Mouse (Mus musculus): ENCODE results near the gene Rubcn. TPM values are rescaled to one million over a fixed set of nuclear protein-coding genes. Genes with fewer than 3 reads are reported as not detected.
"Not testable (repeated sequence)": the region's sequence is repeated elsewhere in the genome, so short reads cannot be mapped to it uniquely, and the experiment has no call there.

Gene Rubcn
- 27.6 and 28.3 TPM in 2 replicates for polyA plus RNA-seq (2015; fragmentation: Nextera tagmentation; extraction: Ambion mirVana)

- peak; percentile 97 for ATAC-seq (ENCODE audit: low read depth)
- Histone ChIP-seq H3K27me3 (no peaks in the 10 kb centered on the region), H3K9ac (peak within 1 kb of the TSS; percentile 92), H3K4me2 (peak within 1 kb of the TSS; percentile 80), H3K36me3 (no peaks in the 10 kb centered on the region), H3K4me3 (peak within 1 kb of the TSS; percentile 95), H3K27ac (replicated peaks) (peak within 1 kb of the TSS; percentile 90), H3K4me1 (replicated peaks) (peaks cover 31% of the 10 kb centered on the region), H3K9me3 (no peaks in the 10 kb centered on the region)
- WGBS, result under 1% methylated on average over 73 of the region's 83 CpGs
Measured at GRCm38 (mm10) chr16:32877343-32878156, at the start of gene Rubcn, which contains the start of gene Fyttd1. Gene Rubcn (minus strand): TSS chr16:32877766. Gene Fyttd1 (plus strand): TSS chr16:32877500.

GRCm38 (mm10) chr16:32927044-32927443, 49.5 kb upstream of the Rubcn start:
- Histone ChIP-seq H3K4me1 (replicated peaks) (peaks cover 4% of the 10 kb centered on the region; the same call in 1 of the 2 replicates), H3K4me2 (no peak overlapping the region), H3K4me3 (no peak overlapping the region), H3K27me3 (no peaks in the 10 kb centered on the region), H3K27ac (replicated peaks) (no peak overlapping the region), H3K36me3 (peaks cover 22% of the 10 kb centered on the region), H3K9ac (no peak overlapping the region), H3K9me3 (no peaks in the 10 kb centered on the region)
- no peak for ATAC-seq (ENCODE audit: low read depth)
- WGBS, result 94% methylated on average over 8 of the region's 8 CpGs

GRCm38 (mm10) chr16:32926629-32927028, 49.1 kb upstream of the Rubcn start:
- ATAC-seq (ENCODE audit: low read depth); H3K9me3 ChIP-seq; H3K4me3 ChIP-seq; H3K4me2 ChIP-seq; H3K27ac ChIP-seq (replicated peaks); H3K4me1 ChIP-seq (replicated peaks); H3K27me3 ChIP-seq; H3K9ac ChIP-seq: not testable (repeated sequence)
- 89% methylated on average over 9 of the region's 9 CpGs for WGBS
- peaks cover 25% of the 10 kb centered on the region for H3K36me3 ChIP-seq

DNA sequence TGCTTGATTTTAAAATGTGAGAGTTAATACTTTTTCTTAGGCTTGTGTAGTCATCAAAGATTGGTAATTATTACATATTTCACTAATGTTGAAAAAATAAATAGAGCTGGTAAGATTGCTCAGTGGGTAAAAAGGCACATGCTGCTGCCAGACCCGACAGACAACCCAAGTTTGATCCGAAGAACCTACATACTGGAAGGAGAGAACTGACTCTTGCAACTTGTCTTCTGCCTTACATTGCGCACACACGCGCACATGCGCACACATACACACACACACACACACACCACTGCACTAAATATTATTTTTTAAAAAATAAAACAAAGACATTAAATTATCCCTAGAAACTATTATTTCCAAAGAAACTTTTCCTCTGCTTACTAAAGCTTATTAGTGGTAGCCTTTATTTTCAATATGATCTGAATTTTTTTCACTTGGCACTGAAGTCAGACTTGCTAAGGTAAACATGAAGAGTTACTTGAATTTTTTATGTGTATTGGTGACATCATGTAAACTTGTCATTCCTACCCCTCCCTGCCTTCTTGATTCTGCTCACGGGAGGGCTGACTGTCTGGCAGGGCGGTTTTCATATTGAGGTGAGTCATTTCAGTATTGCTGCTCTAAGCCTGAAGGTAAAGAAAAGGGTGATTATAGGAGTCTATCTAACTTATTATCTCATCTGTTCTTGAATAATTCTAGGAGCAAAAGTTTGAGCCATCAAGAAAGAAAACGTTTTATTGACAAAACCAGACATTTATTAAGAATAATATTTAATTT, 37.9 kb upstream of the Rubcn start:
- no peak for ATAC-seq (ENCODE audit: low read depth)
- Histone ChIP-seq H3K4me3 (peak overlapping the region; percentile 71), H3K27ac (replicated peaks) (no peak overlapping the region), H3K4me2 (peak overlapping the region; percentile 61), H3K36me3 (no peaks in the 10 kb centered on the region), H3K9me3 (no peaks in the 10 kb centered on the region), H3K4me1 (replicated peaks) (peaks cover 13% of the 10 kb centered on the region), H3K27me3 (no peaks in the 10 kb centered on the region), H3K9ac (no peak overlapping the region)
- 77% methylated on average over 9 of the region's 9 CpGs for WGBS

GRCm38 (mm10) chr16:32913937-32914881, 36.6 kb upstream of the Rubcn start, which contains the start of gene Lrch3:
Gene Lrch3 (plus strand): TSS chr16:32914100.
- H3K36me3 ChIP-seq, result no peaks in the 10 kb centered on the region
- H3K4me1 ChIP-seq (replicated peaks), result peaks cover 13% of the 10 kb centered on the region
- ATAC-seq (ENCODE audit: low read depth), result peak; percentile 94
- under 1% methylated on average over 80 of the region's 85 CpGs for WGBS
- no peaks in the 10 kb centered on the region for H3K27me3 ChIP-seq
- peak within 1 kb of the TSS; percentile 86 for H3K27ac ChIP-seq (replicated peaks)
- peak within 1 kb of the TSS; percentile 61 for H3K4me2 ChIP-seq
- H3K9me3 ChIP-seq, result no peaks in the 10 kb centered on the region
- peak within 1 kb of the TSS; percentile 71 for H3K4me3 ChIP-seq
- H3K9ac ChIP-seq, result peak within 1 kb of the TSS; percentile 83

DNA sequence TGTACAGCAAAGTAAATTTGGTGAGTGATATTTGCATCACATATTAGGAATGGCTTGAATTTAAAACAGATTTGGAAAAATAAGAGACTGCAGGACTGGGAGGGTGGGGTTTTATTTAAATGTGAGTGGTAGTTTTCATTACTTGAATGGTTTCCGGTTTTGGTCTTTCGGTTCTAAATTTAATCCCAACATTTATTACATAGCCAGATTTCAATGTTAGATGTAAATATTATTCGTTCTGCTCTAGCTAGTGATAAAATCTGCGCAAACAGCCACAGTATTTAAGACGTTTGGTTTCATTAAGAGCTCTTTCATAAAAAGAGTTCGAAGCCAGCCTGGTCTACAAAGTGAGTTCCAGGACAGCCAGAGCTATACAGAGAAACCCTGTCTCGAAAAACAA, 35.6 kb upstream of the Rubcn start:
- Histone ChIP-seq H3K4me3 (no peak overlapping the region; the same call in 1 of the 2 replicates), H3K9me3 (no peaks in the 10 kb centered on the region), H3K4me2 (peak overlapping the region; percentile 61; the same call in 1 of the 2 replicates), H3K27me3 (no peaks in the 10 kb centered on the region), H3K4me1 (replicated peaks) (peaks cover 13% of the 10 kb centered on the region), H3K27ac (replicated peaks) (no peak overlapping the region), H3K36me3 (no peaks in the 10 kb centered on the region; the same call in 1 of the 2 replicates), H3K9ac (no peak overlapping the region)
- no peak for ATAC-seq (ENCODE audit: low read depth)
- WGBS, result 61% methylated on average over 7 of the region's 7 CpGs

DNA sequence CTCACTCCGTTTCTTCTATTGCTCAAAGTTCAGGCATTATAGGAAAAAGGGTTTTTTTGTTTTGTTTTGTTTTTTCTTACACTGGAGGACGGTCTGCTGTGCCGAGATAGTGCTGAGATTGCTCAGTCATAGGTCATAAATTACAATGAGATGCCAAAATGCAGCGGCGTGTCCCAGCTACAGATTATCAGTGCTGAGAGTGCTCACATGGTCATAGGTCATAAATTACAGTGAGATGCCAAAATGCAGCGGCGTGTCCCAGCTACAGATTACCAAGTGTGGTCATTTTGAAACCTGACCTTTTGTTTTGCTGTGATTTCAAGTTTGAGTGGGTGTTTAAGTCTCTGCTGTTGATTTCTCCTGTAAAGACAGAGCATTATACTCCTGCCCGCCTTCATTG, 29.2 kb upstream of the Rubcn start:
- Histone ChIP-seq H3K36me3 (peaks cover 30% of the 10 kb centered on the region), H3K27me3 (no peaks in the 10 kb centered on the region), H3K9me3 (no peaks in the 10 kb centered on the region), H3K4me2 (no peak overlapping the region), H3K9ac (no peak overlapping the region), H3K27ac (replicated peaks) (no peak overlapping the region), H3K4me3 (no peak overlapping the region), H3K4me1 (replicated peaks) (no peaks in the 10 kb centered on the region)
- ATAC-seq (ENCODE audit: low read depth), result no peak
- WGBS, result 43% methylated on average over 8 of the region's 8 CpGs

- no peaks in the 10 kb centered on the region for H3K9me3 ChIP-seq
- H3K27ac ChIP-seq (replicated peaks), result no peak overlapping the region
- H3K9ac ChIP-seq, result no peak overlapping the region
- peaks cover 34% of the 10 kb centered on the region for H3K36me3 ChIP-seq
- no peak for ATAC-seq (ENCODE audit: low read depth)
- H3K4me1 ChIP-seq (replicated peaks), result no peaks in the 10 kb centered on the region
- no peak overlapping the region for H3K4me3 ChIP-seq
- H3K27me3 ChIP-seq, result no peaks in the 10 kb centered on the region
- no peak overlapping the region for H3K4me2 ChIP-seq
- WGBS, result 79% methylated on average over 2 of the region's 2 CpGs
Measured at GRCm38 (mm10) chr16:32906186-32906585, 28.6 kb upstream of the Rubcn start.

DNA sequence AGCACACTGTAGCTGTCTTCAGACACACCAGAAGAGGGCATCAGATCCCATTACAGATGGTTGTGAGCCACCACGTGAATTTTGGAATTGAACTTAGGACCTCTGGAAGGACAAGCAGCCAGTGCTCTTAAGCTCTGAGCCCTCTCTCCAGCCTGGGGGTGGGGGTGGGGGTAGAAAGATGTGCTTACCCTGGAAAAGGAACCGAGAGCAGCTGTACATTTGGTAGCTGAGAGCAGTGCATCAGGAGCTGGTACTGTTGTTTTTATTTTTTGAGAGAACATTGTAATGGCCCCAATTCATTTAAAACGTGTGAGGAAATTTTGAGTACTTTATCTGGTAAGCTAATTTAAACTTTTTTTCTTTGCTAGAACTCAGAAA, 24.5 kb upstream of the Rubcn start:
- Histone ChIP-seq H3K9ac (no peak overlapping the region), H3K27ac (replicated peaks) (no peak overlapping the region), H3K27me3 (no peaks in the 10 kb centered on the region), H3K9me3 (no peaks in the 10 kb centered on the region), H3K4me2 (no peak overlapping the region), H3K36me3 (peaks cover 60% of the 10 kb centered on the region), H3K4me3 (no peak overlapping the region), H3K4me1 (replicated peaks) (no peaks in the 10 kb centered on the region)
- no peak for ATAC-seq (ENCODE audit: low read depth)
- 80% methylated on average over 3 of the region's 3 CpGs for WGBS

GRCm38 (mm10) chr16:32901360-32902050, 23.9 kb upstream of the Rubcn start:
- Histone ChIP-seq H3K9ac (no peak overlapping the region), H3K27ac (replicated peaks) (no peak overlapping the region), H3K4me2 (no peak overlapping the region), H3K4me1 (replicated peaks) (no peaks in the 10 kb centered on the region), H3K9me3 (no peaks in the 10 kb centered on the region), H3K4me3 (no peak overlapping the region), H3K36me3 (peaks cover 56% of the 10 kb centered on the region), H3K27me3 (no peaks in the 10 kb centered on the region)
- no peak for ATAC-seq (ENCODE audit: low read depth)
- WGBS, result 85% methylated on average over 2 of the region's 2 CpGs

GRCm38 (mm10) chr16:32896126-32896525, 18.6 kb upstream of the Rubcn start:
- H3K9me3 ChIP-seq, result no peaks in the 10 kb centered on the region
- no peaks in the 10 kb centered on the region for H3K4me1 ChIP-seq (replicated peaks)
- no peak overlapping the region for H3K4me2 ChIP-seq
- no peaks in the 10 kb centered on the region for H3K27me3 ChIP-seq
- H3K27ac ChIP-seq (replicated peaks), result no peak overlapping the region
- no peak overlapping the region for H3K4me3 ChIP-seq
- no peak overlapping the region for H3K9ac ChIP-seq
- H3K36me3 ChIP-seq, result peaks cover 69% of the 10 kb centered on the region
- no peak for ATAC-seq (ENCODE audit: low read depth)
